Mouse (Mus musculus): Measurements from ENCODE around the gene Gngt2.

- TF ChIP-seq CTCF (IDR thresholded peaks at IDR 0.05; ENCODE audit: borderline replicate concordance, control insufficient read depth, extremely low read depth, insufficient read depth, low read length, poor library complexity) (no peak), POLR2A (IDR thresholded peaks at IDR 0.05; ENCODE audit: control insufficient read depth, extremely low read depth, insufficient read depth, low read length, poor library complexity) (no peak)
Measured at GRCm38 (mm10) chr11:95822437-95822836, 14.6 kb upstream of the Gngt2 start.

Measured in thymus, adult 2 months (tissue).